Mouse (Mus musculus) kidney, postnatal 4 days (tissue): Measurements from ENCODE around the gene Cfap58.

Source experiments
- DNase-seq, 2 experiments: peaks; one replicate each; pipeline ENCODE4 v3.0.0; 2021; ENCODE audit warnings: mixed read lengths in 2 of 2

The Cfap58 gene

DNA sequence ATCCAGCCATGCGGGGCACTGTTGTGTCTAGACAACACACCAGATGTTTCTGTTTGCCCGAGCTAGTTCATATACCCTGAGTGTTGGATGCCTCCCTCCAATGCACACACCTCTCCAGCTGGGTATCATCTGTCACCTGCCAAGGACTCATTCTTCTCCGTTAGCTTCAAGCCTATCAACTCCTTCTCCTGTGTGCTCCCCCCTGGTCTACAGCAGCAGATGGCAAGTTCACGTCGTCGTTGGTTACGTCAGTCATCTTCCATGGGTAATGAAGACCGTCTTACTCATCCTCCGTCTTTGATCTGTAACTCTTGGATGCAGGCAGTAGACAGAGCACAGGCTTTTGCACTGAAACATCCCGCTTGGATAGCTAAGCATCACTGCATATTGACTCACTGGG, 42.8 kb downstream of the Cfap58 start:
- no peak for DNase-seq

DNA sequence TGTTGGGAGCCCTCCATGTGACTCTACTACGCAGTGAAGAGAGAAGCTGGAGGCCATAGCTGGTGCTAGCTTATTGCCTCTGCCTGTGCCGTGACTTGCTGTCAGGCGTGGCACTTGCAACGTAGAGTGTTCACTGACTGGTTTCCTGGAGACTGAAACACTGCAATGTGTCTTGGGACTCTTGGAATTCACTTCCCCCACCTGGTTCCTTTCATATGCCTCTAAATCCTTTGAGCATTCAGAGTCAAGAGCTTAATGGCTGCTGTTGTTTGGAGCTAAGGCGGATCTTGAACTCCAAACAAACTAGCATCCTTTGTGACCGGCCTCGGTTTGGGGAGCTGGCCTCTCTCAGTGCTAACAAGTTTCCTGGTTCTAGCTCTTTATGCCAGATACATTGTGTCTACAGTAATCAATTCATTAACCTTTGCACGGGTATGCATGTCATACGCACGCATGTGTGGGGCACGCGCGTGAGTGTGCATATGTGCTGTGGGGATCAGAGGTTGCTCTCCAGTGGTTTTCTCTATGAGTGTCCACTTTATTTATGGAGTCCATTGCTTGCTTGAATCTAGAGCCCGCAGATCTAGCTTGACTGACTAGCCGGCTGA, 48.2 kb downstream of the Cfap58 start:
- DNase-seq = no peak

DNA sequence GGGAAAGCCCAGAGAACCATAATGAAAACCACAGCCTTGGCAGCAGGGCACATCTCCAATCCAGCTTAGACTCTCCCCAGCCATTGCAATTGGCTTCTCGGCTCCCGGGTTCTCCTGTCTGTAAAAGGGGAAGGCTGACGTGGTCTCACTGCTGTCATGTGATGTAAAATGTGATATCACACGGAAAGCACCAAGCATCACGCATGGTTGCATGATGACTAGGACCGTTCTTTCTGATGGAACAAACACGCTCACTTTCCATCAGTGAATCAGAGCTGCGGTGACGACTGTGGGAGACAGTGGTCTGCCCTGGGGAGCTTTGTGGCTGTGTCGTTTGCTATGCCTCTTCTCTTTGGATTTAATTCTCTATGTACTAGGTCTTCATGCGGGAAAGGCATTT, 50.5 kb downstream of the Cfap58 start:
- DNase-seq = no peak

DNA sequence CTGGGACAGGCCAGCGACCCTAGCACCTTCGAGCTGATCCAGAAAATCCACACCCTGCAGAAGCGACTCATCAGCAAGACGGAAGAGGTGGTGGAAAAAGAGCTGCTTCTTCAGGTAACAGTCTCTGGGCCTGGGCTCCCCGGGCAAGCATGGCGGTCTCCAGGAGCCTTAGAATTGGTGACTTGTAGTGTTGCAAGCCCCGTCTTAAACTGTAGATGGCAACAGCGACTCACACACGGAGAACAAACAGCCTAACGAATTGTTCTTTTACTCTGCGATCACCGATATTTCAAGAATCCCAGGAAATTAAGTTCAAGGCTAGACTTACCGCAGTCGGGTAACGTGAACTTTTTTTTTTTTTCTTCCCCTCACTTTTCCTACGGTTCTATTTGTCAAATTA, 51.0 kb downstream of the Cfap58 start:
- DNase-seq = peak; percentile 45 to 62

GRCm38 (mm10) chr19:47988880-47989574, 51.6 kb downstream of the Cfap58 start:
- no peak for DNase-seq

DNA sequence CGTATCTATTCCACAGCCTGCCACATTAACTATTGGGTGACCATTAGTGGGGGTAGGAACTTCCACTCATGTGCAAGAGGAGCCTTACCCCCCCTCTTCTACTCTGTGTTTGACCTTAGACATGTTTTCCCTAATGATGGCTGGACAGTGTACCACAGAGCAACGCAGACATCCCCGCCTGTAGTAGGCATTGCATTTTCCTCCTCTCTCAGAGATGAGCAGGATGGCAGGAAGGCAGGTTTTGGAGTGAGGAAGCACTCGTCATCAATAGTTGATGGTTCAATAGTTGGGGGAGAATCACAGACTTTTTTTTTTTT, 52.1 kb downstream of the Cfap58 start:
- no peak for DNase-seq

- DNase-seq = no peak
Measured at GRCm38 (mm10) chr19:48001240-48001639, 63.8 kb downstream of the Cfap58 start.

GRCm38 (mm10) chr19:48001774-48002173, 64.3 kb downstream of the Cfap58 start:
- DNase-seq = no peak

DNA sequence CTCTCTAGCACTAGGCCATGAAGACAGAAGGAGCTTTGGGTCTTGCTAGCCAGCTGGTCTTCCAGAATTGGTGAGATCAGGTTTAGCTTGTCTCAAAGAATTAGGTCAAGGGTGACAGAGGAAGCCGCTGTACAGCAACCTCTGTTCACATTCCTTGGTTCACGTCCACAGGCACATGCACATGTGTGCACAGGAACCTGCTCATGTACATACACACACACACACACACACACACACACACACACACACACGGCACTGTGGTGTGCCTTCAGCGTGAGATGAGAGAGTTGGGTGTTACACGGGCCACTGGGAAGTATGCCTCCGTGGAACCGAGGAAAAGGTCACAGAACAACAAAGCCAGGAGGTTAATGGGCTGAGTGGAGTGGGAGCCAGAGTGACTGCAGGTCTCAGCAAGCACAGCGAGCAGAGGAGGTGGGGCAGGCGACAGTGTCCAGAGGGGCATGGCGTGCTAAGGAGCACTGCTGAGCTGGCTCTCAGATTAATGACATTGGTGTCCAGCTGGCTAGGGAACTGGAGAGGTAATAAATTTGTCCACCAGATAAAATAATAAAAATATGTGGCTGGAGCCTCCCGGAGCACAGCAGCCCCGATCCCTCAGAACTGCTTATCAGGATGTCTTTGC, 71.4 kb downstream of the Cfap58 start:
- DNase-seq = peak; percentile 14 to 17

DNA sequence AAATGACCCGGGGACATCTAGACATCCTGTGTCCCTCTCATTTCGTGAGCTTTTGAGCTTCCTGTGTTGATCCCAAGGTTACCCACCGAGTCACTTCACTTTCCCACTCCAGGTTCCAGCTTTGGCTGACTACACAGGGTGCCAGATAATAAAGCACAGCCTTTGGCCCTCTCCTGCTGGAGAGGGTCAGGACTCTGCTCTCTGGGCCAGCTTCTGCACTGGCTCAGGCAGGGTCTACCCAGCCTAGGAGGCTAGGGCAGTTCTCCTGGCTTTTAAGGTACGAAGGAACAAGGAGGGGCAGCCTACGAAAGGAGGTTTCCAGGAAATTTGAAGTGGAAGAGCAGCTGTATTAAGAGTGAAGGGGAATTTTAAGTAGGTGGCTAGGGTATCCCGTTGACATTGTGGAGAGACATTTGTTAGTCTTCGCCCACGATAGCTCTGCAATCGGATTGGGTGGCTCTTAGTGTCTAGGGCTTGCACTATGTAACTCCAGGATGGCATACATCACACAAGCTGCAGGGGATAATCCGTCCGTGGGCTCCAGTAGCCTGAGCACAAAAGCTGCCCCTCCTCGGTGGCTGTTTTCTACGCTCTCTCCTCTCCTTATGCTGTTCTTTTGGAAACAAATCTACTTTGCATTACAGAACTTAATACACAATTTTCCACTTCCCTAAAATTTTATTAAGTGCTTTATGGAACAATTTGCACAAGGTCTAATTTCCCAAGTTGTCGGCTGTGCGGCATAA, 72.3 kb downstream of the Cfap58 start:
- DNase-seq = no peak

DNA sequence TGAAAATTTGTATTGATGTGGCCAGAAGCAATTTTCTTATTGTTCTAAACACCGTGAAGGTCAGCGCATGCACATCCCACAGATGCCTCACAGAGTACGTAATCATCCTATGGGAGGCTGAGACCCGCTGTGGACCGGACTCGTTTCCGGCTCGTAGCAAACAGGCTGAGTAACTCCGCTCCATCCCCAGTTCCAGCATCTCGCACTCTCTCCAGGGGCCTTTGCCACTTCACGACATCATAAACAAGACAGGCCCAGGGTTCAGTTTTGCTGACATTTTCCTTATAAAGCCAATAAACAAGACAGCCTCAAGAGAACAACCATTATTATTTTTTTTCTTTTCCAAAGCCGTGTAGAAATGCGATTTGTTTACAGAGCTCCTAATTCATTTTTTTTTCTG, 82.6 kb downstream of the Cfap58 start:
- DNase-seq = peak in 1 of 2 experiments; percentile 17

- DNase-seq = no peak
Measured at GRCm38 (mm10) chr19:48021435-48021834, 84.0 kb downstream of the Cfap58 start.

DNA sequence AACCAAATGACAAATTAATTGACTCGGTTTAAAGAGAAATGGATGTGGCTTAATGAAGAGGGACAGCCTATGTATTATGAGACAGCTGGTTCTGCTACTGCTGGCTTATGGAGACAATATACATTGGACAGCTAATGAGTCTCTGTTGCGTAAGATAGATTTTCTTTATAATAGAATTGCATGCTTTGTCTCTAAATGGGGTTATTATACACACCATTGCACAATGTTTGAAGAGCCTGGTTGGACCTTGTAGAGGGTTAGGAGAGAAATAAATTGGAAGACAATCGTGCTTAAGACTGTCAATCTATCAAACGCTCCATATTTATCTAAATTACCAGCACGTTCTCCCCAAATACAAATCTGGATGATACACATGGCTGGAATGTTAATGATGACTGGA, 85.3 kb downstream of the Cfap58 start:
- DNase-seq = no peak

DNA sequence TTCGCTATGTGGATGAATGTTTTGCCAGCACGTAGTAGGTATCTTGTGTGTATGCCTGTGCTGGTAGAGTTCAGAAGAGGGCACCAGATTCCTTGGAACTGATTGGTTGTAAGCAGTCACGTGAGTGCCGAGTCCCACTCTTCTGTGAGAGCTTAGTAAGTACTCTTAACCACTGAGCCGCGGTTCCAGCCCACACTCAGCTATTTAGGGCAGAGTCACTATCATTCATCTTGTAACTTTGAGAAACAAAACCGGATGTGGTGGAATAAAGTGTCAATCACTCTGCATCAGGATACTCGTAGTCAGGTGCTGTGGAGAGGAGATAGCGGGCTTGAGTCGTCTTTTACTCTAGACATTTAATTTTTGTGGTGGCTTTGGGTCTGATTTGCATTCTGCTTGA, 86.3 kb downstream of the Cfap58 start:
- DNase-seq = no peak

GRCm38 (mm10) chr19:48025366-48025765, 87.9 kb downstream of the Cfap58 start:
- no peak for DNase-seq

GRCm38 (mm10) chr19:48026882-48027281, 89.4 kb downstream of the Cfap58 start:
- DNase-seq = no peak

GRCm38 (mm10) chr19:48039554-48039953, 102.1 kb downstream of the Cfap58 start:
- no peak for DNase-seq

GRCm38 (mm10) chr19:48047315-48047714, 109.8 kb downstream of the Cfap58 start:
- DNase-seq = no peak

- peak; percentile 31 to 52 for DNase-seq
Measured at GRCm38 (mm10) chr19:48049361-48049760, 111.9 kb downstream of the Cfap58 start.

DNA sequence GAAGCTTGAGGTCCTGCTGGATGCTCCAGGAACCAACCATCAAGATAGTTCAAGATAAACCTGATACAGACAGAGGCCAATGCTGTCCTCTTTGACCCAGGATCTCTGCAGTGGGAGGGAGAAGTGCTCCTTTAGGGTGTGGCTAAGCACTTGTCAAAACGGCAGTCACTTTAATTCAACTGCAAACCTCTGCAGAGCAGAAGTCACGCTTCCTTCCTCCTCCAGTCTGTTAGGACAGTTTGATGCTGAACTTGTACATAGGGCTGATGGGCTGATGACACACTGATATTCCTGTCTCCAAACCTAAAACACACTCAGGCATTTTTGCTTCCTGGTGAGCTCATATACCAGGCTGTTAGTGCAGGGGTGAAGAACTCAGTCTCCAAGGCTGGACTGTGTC, 125.8 kb downstream of the Cfap58 start:
- DNase-seq = no peak

DNA sequence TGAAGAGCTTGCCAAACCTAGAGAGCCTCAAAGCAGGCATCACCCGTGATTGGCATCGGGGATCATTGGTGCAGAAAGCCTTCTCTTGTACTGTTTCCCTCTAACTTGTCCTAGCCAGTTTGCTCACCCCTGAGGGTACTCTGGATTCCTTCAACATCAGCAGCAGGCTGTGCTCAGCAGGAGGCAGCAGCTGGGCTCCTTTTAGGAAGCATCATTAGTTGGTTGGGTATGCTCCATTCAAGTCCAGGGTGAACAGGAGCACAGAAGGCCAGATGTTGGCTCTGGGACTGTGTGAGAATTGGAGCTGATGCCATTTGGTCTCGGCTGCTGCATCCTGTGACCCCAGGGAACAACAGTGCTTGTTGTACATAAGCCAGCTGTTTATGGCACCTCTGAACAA, 142.2 kb downstream of the Cfap58 start:
- DNase-seq = peak in 1 of 2 experiments; percentile 18

DNA sequence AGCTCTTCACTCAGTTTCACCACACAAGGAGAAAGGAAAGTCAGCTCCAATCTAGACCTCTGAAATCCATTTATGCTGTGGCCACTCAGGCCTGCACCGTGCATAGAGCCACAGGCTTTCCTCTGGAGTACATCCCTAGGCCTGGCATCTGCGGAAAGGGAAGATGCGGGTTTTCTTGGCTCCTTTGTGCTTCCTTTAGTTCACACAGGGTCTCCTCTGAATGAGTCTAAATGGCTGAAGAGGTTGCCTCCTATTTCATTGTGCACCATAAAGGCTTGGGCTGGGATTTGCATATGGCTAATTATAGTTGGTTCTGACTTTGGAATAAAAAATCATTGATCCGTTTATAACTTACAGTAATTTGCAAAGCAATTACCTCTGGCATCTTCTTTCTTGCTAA, 144.0 kb downstream of the Cfap58 start:
- DNase-seq = no peak
